Mouse (Mus musculus) embryonic fibroblast, embryonic 13.5 days (primary cell): ENCODE measurements around the gene Dennd1a.

Source experiments
- CTCF ChIP-seq: IDR thresholded peaks from 2 replicates; pipeline ENCODE4 v1.5.1; 2011; ENCODE audit warnings: mild to moderate bottlenecking, control low read depth, low read length, moderate library complexity, borderline replicate concordance; ENCODE audit not compliant: insufficient read depth
- POLR2A ChIP-seq: IDR thresholded peaks from 2 replicates; pipeline ENCODE4 v1.6.1; 2011; ENCODE audit warnings: low read depth, mild to moderate bottlenecking, control low read depth, low read length, moderate library complexity

- TF ChIP-seq POLR2A (no peak), CTCF (no peak)
Observed at GRCm38 (mm10) chr2:37906261-37906660, 380.9 kb downstream of the Dennd1a start.
